Mouse (Mus musculus): ENCODE results near the gene Ccdc122. TPM values are rescaled to one million over a fixed set of nuclear protein-coding genes. Genes with fewer than 3 reads are reported as not detected.
"Not testable (repeated sequence)": the region's sequence is repeated elsewhere in the genome, so short reads cannot be mapped to it uniquely, and the experiment has no call there.

The Ccdc122 gene
- polyA plus RNA-seq, 1 experiment from 2014 or later: 0.86 TPM

GRCm38 (mm10) chr14:77033391-77033790 is 3.2 kb upstream of the Ccdc122 start:
- Histone ChIP-seq H3K36me3 (no peaks in the 10 kb centered on the region), H3K27me3 (peaks cover 7% of the 10 kb centered on the region; the same call in 1 of the 2 replicates), H3K4me2 (replicated peaks) (no peak overlapping the region), H3K4me3 (replicated peaks) (no peak overlapping the region), H3K9me3 (no peaks in the 10 kb centered on the region), H3K27ac (no peak overlapping the region), H3K4me1 (replicated peaks) (peaks cover 8% of the 10 kb centered on the region), H3K9ac (replicated peaks) (no peak overlapping the region)
- ATAC-seq: no peak
- 94% methylated on average over 3 of the region's 3 CpGs for WGBS

- H3K4me1 ChIP-seq (replicated peaks): peaks cover 8% of the 10 kb centered on the region
- no peak for ATAC-seq
- no peak overlapping the region for H3K4me3 ChIP-seq (replicated peaks)
- no peak overlapping the region for H3K9ac ChIP-seq (replicated peaks)
- H3K27me3 ChIP-seq: peaks cover 7% of the 10 kb centered on the region; the same call in 1 of the 2 replicates
- no peak overlapping the region for H3K27ac ChIP-seq
- no peak overlapping the region for H3K4me2 ChIP-seq (replicated peaks)
- 60% methylated on average over 7 of the region's 7 CpGs for WGBS
- H3K36me3 ChIP-seq: no peaks in the 10 kb centered on the region
- no peaks in the 10 kb centered on the region for H3K9me3 ChIP-seq
Observed at GRCm38 (mm10) chr14:77034175-77034915, 2.2 kb upstream of the Ccdc122 start.

DNA sequence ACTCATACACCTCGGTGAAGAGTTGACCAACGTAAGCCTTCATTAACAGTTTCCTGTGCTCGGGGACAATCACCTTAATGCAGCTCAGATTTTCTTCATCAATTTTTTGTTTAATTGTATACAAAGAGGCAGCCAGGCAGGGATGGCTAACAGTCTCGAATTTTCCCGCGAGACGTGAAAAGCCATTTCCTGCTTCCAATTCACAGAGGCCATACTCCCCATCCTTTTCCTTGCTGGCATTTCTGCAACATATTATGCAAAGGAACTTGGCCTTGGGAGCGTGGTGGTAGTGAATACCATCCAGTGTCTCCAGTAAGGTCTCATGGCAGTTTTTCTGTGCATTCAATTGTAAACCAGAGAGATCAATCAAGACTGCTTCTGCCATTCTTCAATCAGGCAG is 1.6 kb upstream of the Ccdc122 start:
- peaks cover 7% of the 10 kb centered on the region; the same call in 1 of the 2 replicates for H3K27me3 ChIP-seq
- 88% methylated on average over 8 of the region's 8 CpGs for WGBS
- H3K4me1 ChIP-seq (replicated peaks): peaks cover 8% of the 10 kb centered on the region
- no peak overlapping the region for H3K27ac ChIP-seq
- no peak for ATAC-seq
- H3K4me2 ChIP-seq (replicated peaks): no peak overlapping the region
- no peaks in the 10 kb centered on the region for H3K9me3 ChIP-seq
- H3K9ac ChIP-seq (replicated peaks): no peak overlapping the region
- no peaks in the 10 kb centered on the region for H3K36me3 ChIP-seq
- H3K4me3 ChIP-seq (replicated peaks): no peak overlapping the region

- 90% methylated on average over 5 of the region's 5 CpGs for WGBS
- ATAC-seq: no peak
Observed at GRCm38 (mm10) chr14:77037330-77037729, 758 bp downstream of the Ccdc122 start.

GRCm38 (mm10) chr14:77037832-77038425 is 1.4 kb downstream of the Ccdc122 start:
- Histone ChIP-seq H3K27ac (no peak overlapping the region), H3K4me2 (replicated peaks) (no peak overlapping the region), H3K9ac (replicated peaks) (no peak overlapping the region), H3K4me1 (replicated peaks) (peaks cover 8% of the 10 kb centered on the region), H3K36me3 (no peaks in the 10 kb centered on the region), H3K27me3 (peaks cover 7% of the 10 kb centered on the region; the same call in 1 of the 2 replicates), H3K4me3 (replicated peaks) (no peak overlapping the region), H3K9me3 (no peaks in the 10 kb centered on the region)
- WGBS: 68% methylated on average over 8 of the region's 8 CpGs
- no peak for ATAC-seq

More at GRCm38 (mm10) chr14:77037330-77037729, 758 bp downstream of the Ccdc122 start:
- Histone ChIP-seq H3K9ac (replicated peaks) (no peak overlapping the region), H3K4me1 (replicated peaks) (peaks cover 8% of the 10 kb centered on the region), H3K4me2 (replicated peaks) (no peak overlapping the region), H3K36me3 (no peaks in the 10 kb centered on the region), H3K27ac (no peak overlapping the region), H3K4me3 (replicated peaks) (no peak overlapping the region), H3K27me3 (peaks cover 7% of the 10 kb centered on the region; the same call in 1 of the 2 replicates), H3K9me3 (no peaks in the 10 kb centered on the region)

- Histone ChIP-seq H3K36me3 (no peaks in the 10 kb centered on the region), H3K27me3 (no peaks in the 10 kb centered on the region), H3K4me1 (replicated peaks) (no peaks in the 10 kb centered on the region), H3K4me3 (replicated peaks) (no peak overlapping the region), H3K9me3 (peaks cover 6% of the 10 kb centered on the region; the same call in 1 of the 2 replicates), H3K9ac (replicated peaks) (no peak overlapping the region), H3K4me2 (replicated peaks) (no peak overlapping the region), H3K27ac (no peak overlapping the region)
- ATAC-seq: no peak
Observed at GRCm38 (mm10) chr14:77053288-77053687, 16.7 kb downstream of the Ccdc122 start.

GRCm38 (mm10) chr14:77069361-77069760 is 32.8 kb downstream of the Ccdc122 start:
- WGBS: 96% methylated on average over 1 of the region's 1 CpGs
- Histone ChIP-seq H3K36me3 (no peaks in the 10 kb centered on the region), H3K4me1 (replicated peaks) (no peaks in the 10 kb centered on the region), H3K4me3 (replicated peaks) (no peak overlapping the region), H3K9ac (replicated peaks) (no peak overlapping the region), H3K9me3 (no peaks in the 10 kb centered on the region), H3K4me2 (replicated peaks) (no peak overlapping the region), H3K27ac (no peak overlapping the region), H3K27me3 (no peaks in the 10 kb centered on the region)
- no peak for ATAC-seq

DNA sequence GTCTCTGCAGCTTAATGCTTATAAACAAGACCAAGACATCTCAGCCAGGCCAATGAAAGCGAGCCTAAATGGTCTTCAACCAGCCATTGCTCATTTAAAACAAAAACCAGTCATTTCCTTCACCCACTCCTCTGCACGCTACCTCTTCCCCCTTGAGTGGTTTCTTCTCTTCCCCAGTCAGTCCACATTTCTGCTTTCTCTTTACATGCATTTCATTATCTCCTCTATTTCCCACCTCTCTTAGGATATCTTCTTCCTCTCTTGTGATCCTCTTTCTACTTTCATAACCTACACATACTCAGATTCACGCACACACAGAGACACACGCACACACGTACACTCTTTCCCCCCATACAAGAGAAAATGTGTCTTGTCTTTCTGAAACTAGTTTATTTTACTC is 44.7 kb downstream of the Ccdc122 start:
- H3K4me1 ChIP-seq (replicated peaks): no peaks in the 10 kb centered on the region
- 93% methylated on average over 5 of the region's 5 CpGs for WGBS
- H3K27ac ChIP-seq: no peak overlapping the region
- no peak overlapping the region for H3K4me3 ChIP-seq (replicated peaks)
- H3K9ac ChIP-seq (replicated peaks): no peak overlapping the region
- H3K9me3 ChIP-seq: no peaks in the 10 kb centered on the region
- H3K4me2 ChIP-seq (replicated peaks): no peak overlapping the region
- no peaks in the 10 kb centered on the region for H3K36me3 ChIP-seq
- no peak for ATAC-seq
- H3K27me3 ChIP-seq: no peaks in the 10 kb centered on the region

- no peak for ATAC-seq
- Histone ChIP-seq H3K9ac (replicated peaks) (no peak overlapping the region), H3K4me3 (replicated peaks) (no peak overlapping the region), H3K27ac (no peak overlapping the region), H3K4me2 (replicated peaks) (no peak overlapping the region), H3K9me3 (no peaks in the 10 kb centered on the region), H3K36me3 (no peaks in the 10 kb centered on the region), H3K4me1 (replicated peaks) (no peaks in the 10 kb centered on the region), H3K27me3 (no peaks in the 10 kb centered on the region)
- WGBS: 95% methylated on average over 2 of the region's 2 CpGs
Observed at GRCm38 (mm10) chr14:77100285-77100684, 63.7 kb downstream of the Ccdc122 start.

DNA sequence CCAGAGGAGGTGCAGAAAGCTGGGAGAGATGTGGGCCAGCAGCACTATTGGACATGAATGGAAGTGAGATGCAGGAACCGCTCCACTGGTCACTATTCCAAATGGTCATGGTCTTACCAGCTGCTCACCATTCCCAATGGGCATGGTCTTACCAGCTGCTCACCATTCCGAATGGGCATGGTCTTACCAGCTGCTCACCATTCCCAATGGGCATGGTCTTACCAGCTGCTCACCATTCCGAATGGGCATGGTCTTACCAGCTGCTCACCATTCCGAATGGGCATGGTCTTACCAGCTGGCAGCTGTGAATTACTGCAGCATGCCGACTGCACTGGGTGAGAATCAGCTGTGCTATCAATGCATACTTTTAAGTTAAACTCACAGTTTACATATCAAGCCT is 74.0 kb downstream of the Ccdc122 start:
- not testable (repeated sequence) for H3K4me1 ChIP-seq (replicated peaks); H3K9ac ChIP-seq (replicated peaks); ATAC-seq; H3K4me2 ChIP-seq (replicated peaks); H3K36me3 ChIP-seq; H3K27me3 ChIP-seq; H3K4me3 ChIP-seq (replicated peaks); H3K9me3 ChIP-seq; H3K27ac ChIP-seq
- WGBS: 65% methylated on average over 5 of the region's 5 CpGs

GRCm38 (mm10) chr14:77130612-77131011 is 94.0 kb downstream of the Ccdc122 start:
- 96% methylated on average over 5 of the region's 5 CpGs for WGBS
- Histone ChIP-seq H3K9me3 (no peaks in the 10 kb centered on the region), H3K4me3 (replicated peaks) (no peak overlapping the region), H3K36me3 (no peaks in the 10 kb centered on the region), H3K9ac (replicated peaks) (no peak overlapping the region), H3K27me3 (no peaks in the 10 kb centered on the region), H3K4me1 (replicated peaks) (no peaks in the 10 kb centered on the region; the same call in 1 of the 2 replicates), H3K4me2 (replicated peaks) (no peak overlapping the region), H3K27ac (no peak overlapping the region)
- no peak for ATAC-seq

DNA sequence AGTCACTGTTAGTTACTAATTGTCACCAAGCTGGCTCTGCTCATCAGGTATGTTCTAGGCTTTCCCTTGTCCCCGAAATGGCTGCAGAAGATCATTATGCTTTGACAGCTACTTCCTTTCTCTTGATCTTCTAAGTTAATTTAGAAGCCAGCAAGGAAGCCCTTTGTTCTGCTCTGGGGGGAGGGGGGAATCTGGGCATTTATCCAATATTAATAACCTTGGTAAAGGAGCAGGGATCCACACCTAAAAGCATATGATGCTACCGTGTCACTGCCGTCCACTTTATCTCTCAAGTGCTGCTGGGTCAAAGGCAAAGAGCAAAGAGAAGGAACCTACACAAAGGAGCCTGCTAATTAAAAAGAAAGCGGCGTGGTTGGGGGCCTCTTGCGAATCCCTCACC is 100.4 kb downstream of the Ccdc122 start:
- H3K4me3 ChIP-seq (replicated peaks): no peak overlapping the region
- no peaks in the 10 kb centered on the region for H3K9me3 ChIP-seq
- peaks cover 6% of the 10 kb centered on the region for H3K4me1 ChIP-seq (replicated peaks)
- peaks cover 5% of the 10 kb centered on the region; the same call in 1 of the 2 replicates for H3K27me3 ChIP-seq
- 44% methylated on average over 6 of the region's 6 CpGs for WGBS
- no peak overlapping the region for H3K9ac ChIP-seq (replicated peaks)
- ATAC-seq: no peak
- H3K36me3 ChIP-seq: no peaks in the 10 kb centered on the region
- no peak overlapping the region for H3K27ac ChIP-seq
- no peak overlapping the region for H3K4me2 ChIP-seq (replicated peaks)
